Mouse (Mus musculus): ENCODE measurements at regions not wholly inside any gene's neighbourhood (a gene's known extent, or its start where the extent isn't known, plus 50 kb on each side); places are given as distances from the start of the nearest gene placed in this dataset.

GRCm38 (mm10) chr15:33973466-33973865, 384.2 kb downstream of the 9430069I07Rik start:
- TF ChIP-seq POLR2A (IDR thresholded peaks at IDR 0.05; ENCODE audit: insufficient read depth, low read depth, low read length): no peak
- no peak for TF ChIP-seq CTCF (IDR thresholded peaks at IDR 0.05)
- no peak for TF ChIP-seq EP300 (IDR thresholded peaks at IDR 0.05; ENCODE audit: insufficient read depth, low read depth, low read length)
